Mouse (Mus musculus): ENCODE data around the gene Pamr1. TPM values are rescaled to one million over a fixed set of nuclear protein-coding genes. Genes with fewer than 3 reads are reported as not detected.

The Pamr1 gene
- total and polyA plus RNA-seq, 3 experiments = not detected

GRCm38 (mm10) chr2:102675275-102675674 is 125.5 kb downstream of the Pamr1 start:
- DNase-seq (ENCODE audit: low read depth, low spot score) = peak; percentile 39
- TF ChIP-seq RAD21 (IDR thresholded peaks at IDR 0.05; ENCODE audit: low read depth, low read length) = peak; percentile 78
- TF ChIP-seq MEF2A (IDR thresholded peaks at IDR 0.05; ENCODE audit: extremely low read depth, insufficient replicate concordance, low read depth, low read length, poor library complexity, severe bottlenecking) = no peak
- peak; percentile 62 to 93 (median 77) for TF ChIP-seq CTCF (IDR thresholded peaks at IDR 0.05 in 2 of 3, conservative IDR thresholded peaks at IDR 0.05 in 1 of 3; ENCODE audit: control insufficient read depth in 1 of 3, insufficient read depth in 1 of 3, low read depth in 2 of 3, low read length in 3 of 3, poor library complexity in 1 of 3, severe bottlenecking in 1 of 3)
- peak; percentile 74 for TF ChIP-seq ZC3H11A (IDR thresholded peaks at IDR 0.05; ENCODE audit: low read depth, low read length)
- TF ChIP-seq HCFC1 (IDR thresholded peaks at IDR 0.05; ENCODE audit: low read depth, low read length) = no peak
- TF ChIP-seq SMC3 (IDR thresholded peaks at IDR 0.05; ENCODE audit: low read depth, low read length) = peak; percentile 87
- H3K4me1 ChIP-seq (ENCODE audit: control insufficient read depth in 1 of 2, insufficient read depth in 2 of 2, low read length in 2 of 2) = no peaks in the 10 kb centered on the region

GRCm38 (mm10) chr2:102676716-102677312 is 127.0 kb downstream of the Pamr1 start:
- no peak for DNase-seq (ENCODE audit: low read depth, low spot score)
- H3K4me1 ChIP-seq (ENCODE audit: control insufficient read depth in 1 of 2, insufficient read depth in 2 of 2, low read length in 2 of 2) = no peaks in the 10 kb centered on the region
- H3K9ac ChIP-seq (ENCODE audit: control insufficient read depth, low read depth, low read length, poor library complexity, severe bottlenecking) = no peak overlapping the region
- H3K9me3 ChIP-seq (replicated peaks; ENCODE audit: insufficient read depth, low read length) = no peaks in the 10 kb centered on the region
- no peaks in the 10 kb centered on the region for H3K36me3 ChIP-seq (ENCODE audit: control insufficient read depth in 1 of 2, insufficient read depth in 2 of 2, low read length in 2 of 2)
- H3K4me3 ChIP-seq (ENCODE audit: control insufficient read depth in 1 of 2, insufficient read depth in 1 of 2, low read depth in 2 of 2, low read length in 2 of 2) = no peak overlapping the region
- no peak for TF ChIP-seq MYB (IDR thresholded peaks at IDR 0.05; ENCODE audit: low read depth, low read length)
- TF ChIP-seq JUND (IDR thresholded peaks at IDR 0.05; ENCODE audit: low read depth, low read length) = no peak
- no peak for TF ChIP-seq ELF1 (IDR thresholded peaks at IDR 0.05; ENCODE audit: low read depth, low read length)
- no peak for TF ChIP-seq POLR2AphosphoS5 (IDR thresholded peaks at IDR 0.05; ENCODE audit: borderline replicate concordance, low read depth, low read length)
- H3K79me2 ChIP-seq (ENCODE audit: control insufficient read depth, insufficient read depth, low read length, poor library complexity) = no peaks in the 10 kb centered on the region
- peaks cover 3 to 5% of the 10 kb centered on the region in 2 experiments for H3K27me3 ChIP-seq (ENCODE audit: control insufficient read depth in 1 of 2, insufficient read depth in 2 of 2, low read length in 2 of 2)
- H3K27ac ChIP-seq (ENCODE audit: control insufficient read depth, low read depth, low read length) = no peak overlapping the region

More at GRCm38 (mm10) chr2:102675275-102675674, 125.5 kb downstream of the Pamr1 start:
- H3K9ac ChIP-seq (ENCODE audit: control insufficient read depth, low read depth, low read length, poor library complexity, severe bottlenecking) = no peak overlapping the region
- H3K27ac ChIP-seq (ENCODE audit: control insufficient read depth, low read depth, low read length) = no peak overlapping the region
- H3K79me2 ChIP-seq (ENCODE audit: control insufficient read depth, insufficient read depth, low read length, poor library complexity) = no peaks in the 10 kb centered on the region
- no peaks in the 10 kb centered on the region for H3K36me3 ChIP-seq (ENCODE audit: control insufficient read depth in 1 of 2, insufficient read depth in 2 of 2, low read length in 2 of 2)
- H3K27me3 ChIP-seq (ENCODE audit: control insufficient read depth in 1 of 2, insufficient read depth in 2 of 2, low read length in 2 of 2) = peaks cover 0 to 5% of the 10 kb centered on the region in 2 experiments; a peak in 3 of 4 replicates
- no peaks in the 10 kb centered on the region for H3K9me3 ChIP-seq (replicated peaks; ENCODE audit: insufficient read depth, low read length)
- H3K4me3 ChIP-seq (ENCODE audit: control insufficient read depth in 1 of 2, insufficient read depth in 1 of 2, low read depth in 2 of 2, low read length in 2 of 2) = no peak overlapping the region

GRCm38 (mm10) chr2:102677400-102677799 is 127.6 kb downstream of the Pamr1 start:
- Histone ChIP-seq H3K27me3 (ENCODE audit: control insufficient read depth in 1 of 2, insufficient read depth in 2 of 2, low read length in 2 of 2) (peaks cover 3 to 7% of the 10 kb centered on the region in 2 experiments), H3K9me3 (replicated peaks; ENCODE audit: insufficient read depth, low read length) (no peaks in the 10 kb centered on the region), H3K79me2 (ENCODE audit: control insufficient read depth, insufficient read depth, low read length, poor library complexity) (no peaks in the 10 kb centered on the region), H3K4me1 (ENCODE audit: control insufficient read depth in 1 of 2, insufficient read depth in 2 of 2, low read length in 2 of 2) (no peaks in the 10 kb centered on the region), H3K36me3 (ENCODE audit: control insufficient read depth in 1 of 2, insufficient read depth in 2 of 2, low read length in 2 of 2) (no peaks in the 10 kb centered on the region), H3K9ac (ENCODE audit: control insufficient read depth, low read depth, low read length, poor library complexity, severe bottlenecking) (no peak overlapping the region), H3K27ac (ENCODE audit: control insufficient read depth, low read depth, low read length) (no peak overlapping the region), H3K4me3 (ENCODE audit: control insufficient read depth in 1 of 2, insufficient read depth in 1 of 2, low read depth in 2 of 2, low read length in 2 of 2) (no peak overlapping the region)
- DNase-seq (ENCODE audit: low read depth, low spot score) = no peak
- TF ChIP-seq MYB (IDR thresholded peaks at IDR 0.05; ENCODE audit: low read depth, low read length) (no peak), TBP (IDR thresholded peaks at IDR 0.05; ENCODE audit: low read depth, low read length) (no peak)

Data from MEL (cell line).